Comparison of ENCODE assay signal across 8 mouse cellular contexts in the genomic region with DNA sequence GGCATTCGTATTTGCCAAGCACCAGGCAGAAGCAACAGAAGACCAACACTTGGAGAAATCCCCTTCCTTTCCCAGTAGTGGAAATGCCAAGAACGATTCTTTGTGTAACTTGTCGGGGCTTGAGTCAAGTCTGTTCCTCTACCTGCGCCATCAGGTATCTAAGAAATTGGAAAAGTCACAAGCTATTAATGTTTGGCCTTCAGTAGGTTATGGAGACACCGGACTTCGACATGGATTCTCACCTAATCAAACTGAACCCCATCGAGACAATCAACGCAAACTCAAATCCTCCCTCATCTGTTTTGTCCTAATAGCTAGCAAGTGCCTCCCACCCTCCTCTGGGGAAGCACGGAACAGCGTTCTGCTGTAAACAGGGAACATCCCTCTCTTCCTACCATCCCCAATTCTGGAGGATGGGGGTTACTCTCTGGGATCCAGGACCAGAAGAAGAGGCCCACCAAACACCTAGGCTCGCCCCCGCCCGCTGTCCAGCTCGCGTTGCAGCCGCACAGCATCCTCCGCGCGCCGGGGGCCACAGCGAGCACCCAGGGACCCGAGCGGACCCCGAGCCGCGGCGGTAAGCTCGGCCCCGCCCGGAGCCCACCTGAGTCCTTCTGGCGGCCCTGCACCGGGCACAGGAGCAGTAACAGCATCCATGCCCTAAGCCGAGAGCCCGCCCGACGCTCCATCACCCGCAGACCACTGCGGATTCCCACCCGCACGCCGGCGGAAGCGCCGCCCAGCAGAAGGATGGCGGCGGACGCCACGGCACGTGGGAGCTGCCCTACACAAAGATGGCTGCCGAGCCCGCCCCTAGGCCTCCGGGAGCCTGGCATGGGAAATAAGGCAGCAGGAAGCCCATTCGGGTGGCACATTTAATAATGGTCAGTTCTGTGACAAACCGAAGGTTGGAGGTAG. TPM values are rescaled to one million over a fixed set of nuclear protein-coding genes. Genes with fewer than 3 reads are reported as not detected.
DNase-seq lines count a peak whose midpoint lies in the region; ATAC-seq and TF ChIP-seq lines count a peak whose summit lies in the region.

Gene Poglut1, minus strand, starts transcription at position 780 of the 918 bp plus-strand sequence.

- H3K36me3 ChIP-seq in megakaryocyte, embryonic 14.5 days (replicated peaks; ENCODE audit: low read length): peaks cover 38% of the 10 kb centered on the region

- peak; percentile 87 for TF ChIP-seq POLR2A in cortical plate, adult 2 months (IDR thresholded peaks at IDR 0.05; ENCODE audit: extremely low read depth, insufficient read depth, low read length)

- TF ChIP-seq CTCF in cortical plate, adult 2 months (IDR thresholded peaks at IDR 0.05; ENCODE audit: extremely low read depth, insufficient read depth, low read length): no peak

- peak; percentile 96 for ATAC-seq in activated CD4-positive, CD25-positive, alpha-beta regulatory T cell, adult 4 months

- H3K27me3 ChIP-seq in megakaryocyte, embryonic 14.5 days (replicated peaks): peaks cover 10% of the 10 kb centered on the region

- H3K4me3 ChIP-seq in cortical plate, adult 2 months (ENCODE audit: insufficient read depth, low read length): peak within 1 kb of the TSS; percentile 95
- peak within 1 kb of the TSS; percentile 96 for H3K4me3 ChIP-seq in megakaryocyte, embryonic 14.5 days (replicated peaks)

- H3K4me1 ChIP-seq in cortical plate, adult 2 months (ENCODE audit: control insufficient read depth, insufficient read depth, low read length): no peaks in the 10 kb centered on the region
- peaks cover 60% of the 10 kb centered on the region for H3K4me1 ChIP-seq in megakaryocyte, embryonic 14.5 days

- H3K9me3 ChIP-seq in megakaryocyte, embryonic 14.5 days: peaks cover 4% of the 10 kb centered on the region; the same call in 1 of the 2 replicates

- H3K27ac ChIP-seq in cortical plate, adult 2 months (ENCODE audit: insufficient read depth, low read length): peak within 1 kb of the TSS; percentile 80

- peak; percentile 78 for DNase-seq in gastrocnemius, postnatal 10 days
- DNase-seq in induced T-regulatory cell, adult 2 months (ENCODE audit: low read depth): peak; percentile 82
- DNase-seq in left cerebral cortex, adult 8-10 months (ENCODE audit: low spot score in 2 of 2): peak; percentile 73 to 80
- peak; percentile 91 for DNase-seq in right cerebral cortex, postnatal 10 days (ENCODE audit: low spot score in 2 of 2)
- DNase-seq in urinary bladder, postnatal 36 days (ENCODE audit: low spot score in 2 of 2): peak; percentile 69 to 82

RNA-seq across cellular contexts. Expression of gene Poglut1, which starts in this region (rescaled TPM):
- 10 to 100 TPM; 32.4 to 38.7 TPM for polyA plus RNA-seq in activated CD4-positive, CD25-positive, alpha-beta regulatory T cell, adult 4 months (2017; shearing (Covaris generic))
- polyA plus RNA-seq in cortical plate, adult 2 months (2012; rRNA removed): 56.6 and 59.7 TPM in 2 replicates
- 10 to 100 TPM in 1 of 2 experiments, 1 to 10 TPM in 1; 9.3 to 12.1 TPM for total RNA-seq in gastrocnemius, postnatal 10 days (2021)
- 10 to 100 TPM; 43.1 to 49.4 (median 45.3) TPM for total RNA-seq in left cerebral cortex, adult 8-10 months (2022)
- 2.2 and 3.7 TPM in 2 replicates for polyA plus RNA-seq in megakaryocyte, embryonic 14.5 days (2012; ENCODE audit: insufficient read depth, low replicate concordance)

Comparison
In these comparisons a context has a peak if more than half of its experiments do, and no peak if none do; other contexts are left out.
1. Peak in every context shown above with its lines: DNase-seq, ATAC-seq, H3K4me3 ChIP-seq and H3K27ac ChIP-seq.